In genomic region chr15:32766011-32766701, GRCm38 (mm10) we compare ENCODE assay signal across 8 mouse cellular contexts.
DNase-seq lines count a peak whose midpoint lies in the region; ATAC-seq and TF ChIP-seq lines count a peak whose summit lies in the region.

No protein-coding gene starts in this region.

- no peak overlapping the region for H3K9ac ChIP-seq in forebrain, postnatal 0 days
- no peak overlapping the region for H3K9ac ChIP-seq in lung, postnatal 0 days (replicated peaks; ENCODE audit: low read depth)

- no peaks in the 10 kb centered on the region for H3K27me3 ChIP-seq in forebrain, postnatal 0 days (ENCODE audit: insufficient read depth, low read length)
- no peaks in the 10 kb centered on the region for H3K27me3 ChIP-seq in lung, postnatal 0 days (replicated peaks; ENCODE audit: insufficient read depth, low read length)

- H3K27ac ChIP-seq in forebrain, postnatal 0 days (ENCODE audit: low read depth, low read length), result no peak overlapping the region
- no peak overlapping the region for H3K27ac ChIP-seq in lung, postnatal 0 days (ENCODE audit: low read length)

- no peaks in the 10 kb centered on the region for H3K36me3 ChIP-seq in forebrain, postnatal 0 days (ENCODE audit: insufficient read depth)
- no peaks in the 10 kb centered on the region for H3K36me3 ChIP-seq in lung, postnatal 0 days (ENCODE audit: insufficient read depth, low read length)

- DNase-seq in heart, adult 8-10 months (ENCODE audit: low spot score), result peak; percentile 20
- no peak for DNase-seq in heart, adult 11 months
- DNase-seq in 3T3-L1 (ENCODE audit: low read depth, low spot score), result peak; percentile 76
- DNase-seq in brain, adult 2 months (ENCODE audit: low read depth, low spot score), result peak; percentile 61
- peak; percentile 86 for DNase-seq in forebrain, postnatal 0 days
- peak; percentile 81 for DNase-seq in lung, postnatal 0 days (ENCODE audit: low spot score)
- peak; percentile 19 for DNase-seq in yolk sac, embryonic 10.5 days (ENCODE audit: low spot score)
- no peak for DNase-seq in ovary, postnatal 10 days (ENCODE audit: low spot score)

- peak; percentile 94 for ATAC-seq in forebrain, postnatal 0 days
- ATAC-seq in lung, postnatal 0 days, result peak; percentile 57

- WGBS in forebrain, postnatal 0 days, result 1% methylated on average over 4 of the region's 4 CpGs
- 3% methylated on average over 4 of the region's 4 CpGs for WGBS in lung, postnatal 0 days

- H3K4me3 ChIP-seq in forebrain, postnatal 0 days (ENCODE audit: low read depth, low read length), result no peak overlapping the region
- H3K4me3 ChIP-seq in lung, postnatal 0 days (ENCODE audit: low read depth, low read length), result no peak overlapping the region

- TF ChIP-seq EP300 in lung, postnatal 0 days (IDR thresholded peaks at IDR 0.05), result no peak

- TF ChIP-seq CTCF in forebrain, postnatal 0 days (IDR thresholded peaks at IDR 0.05; ENCODE audit: low read depth), result peak; percentile 92
- peak; percentile 88 for TF ChIP-seq CTCF in lung, postnatal 0 days (IDR thresholded peaks at IDR 0.05)

- no peaks in the 10 kb centered on the region for H3K4me1 ChIP-seq in forebrain, postnatal 0 days (ENCODE audit: insufficient read depth)
- no peaks in the 10 kb centered on the region for H3K4me1 ChIP-seq in lung, postnatal 0 days (ENCODE audit: insufficient read depth, low read depth, low read length)

- no peaks in the 10 kb centered on the region for H3K9me3 ChIP-seq in forebrain, postnatal 0 days (ENCODE audit: low read length)
- H3K9me3 ChIP-seq in lung, postnatal 0 days (ENCODE audit: low read length), result no peaks in the 10 kb centered on the region

- H3K4me2 ChIP-seq in forebrain, postnatal 0 days (ENCODE audit: low read depth), result peak overlapping the region; percentile 28; the same call in 1 of the 2 replicates
- H3K4me2 ChIP-seq in lung, postnatal 0 days (replicated peaks; ENCODE audit: low read depth, low read length), result no peak overlapping the region

Comparison
In these comparisons a context has a peak if more than half of its experiments do, and no peak if none do; other contexts are left out.
1. DNase-seq: peak in heart, adult 8-10 months (single experiment), 3T3-L1 (single experiment), brain, adult 2 months (single experiment), forebrain, postnatal 0 days (single experiment), lung, postnatal 0 days (single experiment) and yolk sac, embryonic 10.5 days (single experiment); none in heart, adult 11 months (single experiment) and ovary, postnatal 10 days (single experiment).